Mouse (Mus musculus) intestine, embryonic 15.5 days (tissue): ENCODE data around the gene Bcl6. TPM values are rescaled to one million over a fixed set of nuclear protein-coding genes. Genes with fewer than 3 reads are reported as not detected.

Experiments used
- ATAC-seq: fragments of 200-750 bp; cut with Nextera tagmentation; 2 replicates; pipeline ENCODE4 v1.8.0; 2017; ENCODE audit warnings: moderate TSS enrichment, moderate library complexity
- H3K27ac ChIP-seq: fragments of 300-500 bp; sonication (generic); 2 replicates; pipeline ENCODE4 v1.5.1; 2015; ENCODE audit warnings: mild to moderate bottlenecking, inconsistent platforms
- H3K27me3 ChIP-seq: fragments of 300-500 bp; sonication (generic); replicated peaks from 2 replicates; pipeline ENCODE4 v1.6.1; 2015; ENCODE audit warnings: inconsistent platforms
- H3K36me3 ChIP-seq: fragments of 300-500 bp; sonication (generic); 2 replicates; pipeline ENCODE4 v1.6.1; 2015; ENCODE audit warnings: inconsistent platforms
- H3K4me1 ChIP-seq: fragments of 300-500 bp; sonication (generic); replicated peaks from 2 replicates; pipeline ENCODE4 v1.6.1; 2015; ENCODE audit warnings: inconsistent platforms
- H3K4me2 ChIP-seq: fragments of 300-500 bp; sonication (generic); replicated peaks from 2 replicates; pipeline ENCODE4 v1.6.1; 2015; ENCODE audit warnings: mild to moderate bottlenecking, inconsistent platforms
- H3K4me3 ChIP-seq: fragments of 300-500 bp; sonication (generic); replicated peaks from 2 replicates; pipeline ENCODE4 v1.5.1; 2015; ENCODE audit warnings: inconsistent platforms
- H3K9ac ChIP-seq: fragments of 300-500 bp; sonication (generic); 2 replicates; pipeline ENCODE4 v1.6.1; 2015; ENCODE audit warnings: inconsistent platforms
- H3K9me3 ChIP-seq: fragments of 300-500 bp; sonication (generic); 2 replicates; pipeline ENCODE4 v1.6.1; 2016; ENCODE audit warnings: inconsistent platforms
- WGBS: fragments of 180-500 bp; shearing (Covaris S2); methylation state at CpG from one replicate; pipeline ENCODE4 v1.1.7; 2015; 5-methylcytosine and 5-hydroxymethylcytosine counted together
- polyA plus RNA-seq: library from polyadenylated mRNA; unstranded; fragments of >200 nt; fragmentation: Nextera tagmentation; extraction: Ambion mirVana; gene quantifications from 2 replicates; pipeline ENCODE4 v1.2.1, GENCODE M21; 2015

Bcl6 gene
- polyA plus RNA-seq, 1 experiment from 2014 or later, result 0.90 TPM

DNA sequence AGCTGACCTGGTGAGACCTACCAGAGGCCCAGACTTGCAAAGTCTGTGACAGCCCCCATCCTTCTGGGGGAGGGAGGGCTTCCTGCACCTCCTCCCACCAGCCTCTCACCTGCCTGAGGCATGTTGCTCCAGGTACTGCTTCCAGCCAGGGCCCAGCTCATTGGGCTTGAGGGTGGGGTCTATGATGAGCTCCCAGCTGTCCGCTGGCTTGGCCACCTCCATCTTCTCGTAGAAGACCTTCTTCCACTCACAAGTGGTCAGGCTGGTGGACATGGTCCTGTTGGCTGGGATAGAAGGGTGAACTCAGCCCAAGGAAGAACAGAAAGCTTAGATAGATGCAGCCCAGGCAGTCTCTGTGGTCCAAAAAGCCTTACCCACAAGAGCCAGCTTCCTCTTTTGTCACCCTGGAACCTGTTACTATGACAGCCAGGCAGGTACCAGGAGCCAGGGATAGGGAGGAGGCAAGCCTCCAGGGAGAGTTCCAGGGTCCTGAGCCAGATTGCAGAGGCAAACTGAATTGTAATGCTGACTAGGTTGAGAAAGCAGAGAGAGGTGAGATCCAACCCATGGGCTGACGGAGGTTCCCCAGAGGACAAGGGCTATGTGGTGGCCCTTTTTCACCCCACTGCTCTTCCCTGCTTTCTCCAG, 58.1 kb downstream of the Bcl6 start:
- no peaks in the 10 kb centered on the region for H3K36me3 ChIP-seq
- no peak overlapping the region for H3K4me2 ChIP-seq
- no peak overlapping the region for H3K4me3 ChIP-seq
- H3K4me1 ChIP-seq, result no peaks in the 10 kb centered on the region
- no peak overlapping the region for H3K9ac ChIP-seq
- H3K27ac ChIP-seq, result no peak overlapping the region
- WGBS, result 84% methylated on average over 3 of the region's 3 CpGs
- H3K9me3 ChIP-seq, result no peaks in the 10 kb centered on the region
- no peak for ATAC-seq
- no peaks in the 10 kb centered on the region for H3K27me3 ChIP-seq

DNA sequence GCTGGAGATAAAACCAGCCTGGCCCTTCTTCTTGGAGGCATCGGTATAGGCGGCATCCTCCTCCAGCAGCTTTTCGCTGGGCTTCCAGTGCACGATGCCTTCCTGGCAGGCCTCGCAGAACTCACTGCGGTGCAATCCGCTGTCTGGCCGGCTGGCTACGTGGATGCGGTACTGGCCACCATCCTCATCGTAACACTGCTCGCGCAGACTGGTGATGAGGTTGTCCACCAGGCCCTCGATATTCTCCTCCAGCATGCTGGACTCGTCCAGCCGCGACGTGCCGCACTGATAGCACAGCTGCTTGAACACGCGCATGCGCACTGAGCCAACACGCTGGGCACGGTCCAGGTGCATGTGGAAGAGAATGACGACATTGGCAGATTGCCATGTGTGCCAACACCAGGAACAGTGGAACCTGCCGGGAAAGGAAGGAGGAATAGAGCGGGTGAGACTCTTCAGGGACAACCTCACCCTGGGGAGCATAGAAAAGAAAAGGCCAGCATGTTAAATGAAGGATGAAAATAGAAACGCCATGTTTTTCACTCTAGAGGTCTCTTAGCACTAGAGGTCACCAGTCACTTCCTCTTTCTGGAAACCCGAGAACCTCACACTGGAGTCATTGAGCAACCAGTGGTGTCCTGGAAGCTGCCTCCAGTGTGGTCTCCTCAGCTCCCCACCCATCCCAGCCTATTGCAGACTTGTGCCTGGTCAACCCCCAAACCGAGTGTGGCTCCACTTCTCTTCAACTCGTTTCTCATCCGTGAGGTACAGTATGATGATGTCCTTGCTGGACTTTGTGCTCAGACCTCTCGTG, 61.1 kb downstream of the Bcl6 start:
- Histone ChIP-seq H3K27ac (no peak overlapping the region), H3K9ac (no peak overlapping the region), H3K36me3 (no peaks in the 10 kb centered on the region), H3K4me3 (no peak overlapping the region), H3K9me3 (no peaks in the 10 kb centered on the region), H3K4me1 (no peaks in the 10 kb centered on the region), H3K4me2 (no peak overlapping the region), H3K27me3 (no peaks in the 10 kb centered on the region)
- WGBS, result 92% methylated on average over 33 of the region's 33 CpGs
- ATAC-seq, result no peak

DNA sequence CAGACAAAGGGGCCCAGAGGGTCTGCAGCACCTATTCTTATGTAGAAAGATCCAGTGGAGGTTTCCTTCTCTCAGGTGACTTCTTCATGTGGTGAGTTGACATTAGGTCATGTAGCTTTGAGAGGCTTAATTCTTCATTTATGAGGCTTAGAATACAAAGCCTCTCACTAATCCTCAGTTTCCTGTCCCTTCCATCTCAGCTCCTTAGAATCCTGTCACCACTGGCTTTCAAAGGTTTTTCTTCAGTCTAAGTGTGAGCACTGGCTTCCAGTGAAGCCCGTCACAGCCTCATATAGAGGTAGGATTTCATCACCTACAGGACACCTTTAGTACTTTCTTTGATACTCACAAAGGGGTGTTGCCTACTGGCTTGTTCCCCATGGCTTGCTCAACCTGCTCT, 65.7 kb downstream of the Bcl6 start:
- WGBS, result 88% methylated on average over 1 of the region's 1 CpGs

DNA sequence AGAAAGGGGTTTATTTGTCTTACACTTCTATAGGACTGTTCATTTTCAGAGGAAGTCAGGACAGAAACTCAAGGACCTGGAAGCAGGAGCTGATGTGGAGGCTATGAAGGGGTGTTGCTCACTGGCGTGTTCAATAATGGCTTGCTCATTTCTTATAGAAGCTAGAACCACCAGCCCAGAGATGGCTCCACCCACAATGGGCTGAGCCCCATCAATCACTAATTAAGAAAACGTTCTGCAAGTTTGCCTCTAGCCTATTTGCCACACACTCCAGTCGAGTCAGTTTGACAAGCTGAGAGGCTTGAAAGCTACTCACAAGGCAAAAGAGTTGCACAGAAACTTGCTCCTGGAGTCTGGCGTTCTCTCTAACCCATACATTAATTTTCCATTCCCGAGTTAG, 67.0 kb downstream of the Bcl6 start:
- no peak overlapping the region for H3K27ac ChIP-seq
- no peak overlapping the region for H3K4me3 ChIP-seq
- no peaks in the 10 kb centered on the region for H3K36me3 ChIP-seq
- no peaks in the 10 kb centered on the region for H3K9me3 ChIP-seq
- no peaks in the 10 kb centered on the region for H3K4me1 ChIP-seq
- H3K27me3 ChIP-seq, result no peaks in the 10 kb centered on the region
- 70% methylated on average over 5 of the region's 5 CpGs for WGBS
- H3K9ac ChIP-seq, result no peak overlapping the region
- H3K4me2 ChIP-seq, result no peak overlapping the region
- ATAC-seq, result no peak

More for the DNA sequence above, 65.7 kb downstream of the Bcl6 start:
- ATAC-seq, result no peak
- Histone ChIP-seq H3K4me1 (no peaks in the 10 kb centered on the region), H3K4me2 (no peak overlapping the region), H3K4me3 (no peak overlapping the region), H3K27ac (no peak overlapping the region), H3K36me3 (no peaks in the 10 kb centered on the region), H3K9me3 (no peaks in the 10 kb centered on the region), H3K27me3 (no peaks in the 10 kb centered on the region), H3K9ac (no peak overlapping the region)

DNA sequence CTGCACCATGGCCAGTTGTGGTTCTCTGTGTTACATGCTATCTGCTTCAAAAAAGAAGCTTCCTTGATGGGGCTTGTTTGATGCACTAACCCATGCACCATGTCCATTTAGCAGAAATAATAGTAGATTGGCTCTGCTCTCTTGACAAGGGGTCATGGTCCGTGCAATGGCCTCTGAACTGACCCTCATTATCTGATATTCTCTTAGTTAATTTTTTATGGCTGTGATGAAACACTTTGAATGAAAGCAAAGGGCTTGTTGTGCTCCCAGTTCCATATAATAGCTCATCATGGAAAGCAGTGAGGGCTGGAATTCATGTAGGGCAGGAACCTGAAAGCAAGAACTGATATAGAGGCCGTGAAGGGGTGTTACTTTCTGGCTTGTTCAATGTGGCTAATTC, 69.2 kb downstream of the Bcl6 start:
- no peak for ATAC-seq
- no peak overlapping the region for H3K4me2 ChIP-seq
- no peaks in the 10 kb centered on the region for H3K27me3 ChIP-seq
- 77% methylated on average over 2 of the region's 2 CpGs for WGBS
- no peaks in the 10 kb centered on the region for H3K4me1 ChIP-seq
- no peak overlapping the region for H3K4me3 ChIP-seq
- no peak overlapping the region for H3K27ac ChIP-seq
- no peaks in the 10 kb centered on the region for H3K36me3 ChIP-seq
- H3K9me3 ChIP-seq, result no peaks in the 10 kb centered on the region
- no peak overlapping the region for H3K9ac ChIP-seq

Other genes with a start within 250 kb of the Bcl6 start
- gene Sst, start 97.9 kb downstream of the Bcl6 start, polyA plus RNA-seq, result 12.9 and 16.8 TPM in 2 replicates
- gene Rtp2, start 56.5 kb downstream of the Bcl6 start, polyA plus RNA-seq, result not detected in 2 replicates
- gene Gm37419, start 370 bp downstream of the Bcl6 start, polyA plus RNA-seq, result not detected in 2 replicates